Mouse (Mus musculus): ENCODE results near the gene Zkscan17. TPM values are rescaled to one million over a fixed set of nuclear protein-coding genes. Genes with fewer than 3 reads are reported as not detected.

Zkscan17 gene
- polyA plus RNA-seq, 2 experiments, result 2.3 to 3.4 TPM

- Histone ChIP-seq H3K27me3 (ENCODE audit: control insufficient read depth, insufficient read depth, low read length) (no peaks in the 10 kb centered on the region), H3K4me3 (ENCODE audit: insufficient read depth in 1 of 2, low read depth in 2 of 2, low read length in 2 of 2) (peak within 1 kb of the TSS; percentile 65 to 98), H3K27ac (no peak within 1 kb of the TSS), H3K4me2 (ENCODE audit: low read depth) (peak within 1 kb of the TSS; percentile 73), H3K9me3 (ENCODE audit: control insufficient read depth, low read length) (no peaks in the 10 kb centered on the region), H3K9ac (replicated peaks) (peak within 1 kb of the TSS; percentile 63), H3K4me1 (replicated peaks; ENCODE audit: control insufficient read depth in 2 of 2, insufficient read depth in 2 of 2, low read length in 1 of 2) (peaks cover 0 to 6% of the 10 kb centered on the region in 2 experiments; a peak in 2 of 4 replicates), H3K36me3 (replicated peaks; ENCODE audit: control insufficient read depth, insufficient read depth, low read depth) (no peaks in the 10 kb centered on the region)
- peak; percentile 66 to 74 (median 70) for DNase-seq (ENCODE audit: low read depth in 3 of 3, low spot score in 3 of 3)
- TF ChIP-seq CTCF (IDR thresholded peaks at IDR 0.05; ENCODE audit: low read depth) (no peak), EP300 (IDR thresholded peaks at IDR 0.05; ENCODE audit: low read depth) (no peak)
- WGBS (ENCODE audit: insufficient replicate concordance), result under 1% methylated on average over 19 of the region's 19 CpGs
- peak; percentile 73 for ATAC-seq (ENCODE audit: insufficient read depth)
These were observed 54.2 kb downstream of the Zkscan17 start, which contains the start of gene Zfp867 for GRCm38 (mm10) chr11:59472326-59472677. TSS of gene Zfp867 (minus strand) at chr11:59472474.

DNA sequence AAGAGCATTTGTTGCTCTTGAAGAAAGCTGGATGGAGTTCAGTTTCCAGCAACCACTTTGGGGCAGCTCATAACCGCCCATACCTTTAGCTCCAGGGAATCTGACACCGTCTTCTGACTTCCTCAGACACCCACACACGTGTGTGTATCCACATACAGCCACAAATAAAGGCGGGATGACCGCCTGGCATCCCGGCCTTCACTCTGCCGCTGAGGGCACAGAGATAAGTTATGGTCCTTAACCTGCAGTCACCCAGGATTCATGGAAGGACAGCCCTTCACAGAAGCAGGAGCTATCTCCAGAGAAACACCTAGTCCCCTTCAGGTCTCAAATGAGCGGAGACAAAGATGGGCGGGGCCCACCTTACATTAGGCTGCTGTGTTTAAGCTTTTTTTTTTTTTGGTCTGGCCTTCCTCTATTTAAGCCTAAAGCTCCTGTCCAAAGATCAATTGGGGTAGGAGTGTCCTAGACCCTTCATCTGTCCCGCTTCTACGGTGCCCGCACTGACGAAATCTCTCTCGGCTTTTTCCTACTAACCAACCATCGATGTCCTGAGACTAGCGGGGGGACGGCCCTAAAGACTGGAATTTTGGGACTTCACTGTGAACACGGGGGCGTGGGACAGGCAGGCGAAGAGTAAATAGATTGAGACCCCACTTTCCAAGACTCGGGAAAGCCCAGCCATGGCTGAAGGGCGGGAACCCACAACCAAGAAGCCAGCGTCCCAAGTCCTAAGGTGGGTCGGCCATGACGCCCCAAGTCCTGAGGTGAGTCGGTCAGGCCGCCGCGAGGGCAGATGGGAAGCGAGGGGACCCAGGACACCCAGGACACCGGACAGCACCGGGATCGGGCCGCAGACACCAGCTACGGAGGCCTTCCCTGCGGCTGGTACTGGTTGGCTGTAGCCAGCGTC lies 54.9 kb downstream of the Zkscan17 start:
- 9% methylated on average over 37 of the region's 37 CpGs for WGBS (ENCODE audit: insufficient replicate concordance)
- Histone ChIP-seq H3K9ac (replicated peaks) (peak overlapping the region; percentile 63), H3K36me3 (replicated peaks; ENCODE audit: control insufficient read depth, insufficient read depth, low read depth) (no peaks in the 10 kb centered on the region), H3K9me3 (ENCODE audit: control insufficient read depth, low read length) (no peaks in the 10 kb centered on the region), H3K27ac (no peak overlapping the region), H3K4me3 (ENCODE audit: insufficient read depth in 1 of 2, low read depth in 2 of 2, low read length in 2 of 2) (peak overlapping the region; percentile 65 to 98), H3K27me3 (ENCODE audit: control insufficient read depth, insufficient read depth, low read length) (no peaks in the 10 kb centered on the region), H3K4me1 (replicated peaks; ENCODE audit: control insufficient read depth in 2 of 2, insufficient read depth in 2 of 2, low read length in 1 of 2) (peaks cover 0 to 6% of the 10 kb centered on the region in 2 experiments; a peak in 2 of 4 replicates), H3K4me2 (ENCODE audit: low read depth) (peak overlapping the region; percentile 73)
- no peak for DNase-seq (ENCODE audit: low read depth in 3 of 3, low spot score in 3 of 3)
- peak; percentile 57 for ATAC-seq (ENCODE audit: insufficient read depth)
- no peak for TF ChIP-seq CTCF (IDR thresholded peaks at IDR 0.05; ENCODE audit: low read depth)
- no peak for TF ChIP-seq EP300 (IDR thresholded peaks at IDR 0.05; ENCODE audit: low read depth)

DNA sequence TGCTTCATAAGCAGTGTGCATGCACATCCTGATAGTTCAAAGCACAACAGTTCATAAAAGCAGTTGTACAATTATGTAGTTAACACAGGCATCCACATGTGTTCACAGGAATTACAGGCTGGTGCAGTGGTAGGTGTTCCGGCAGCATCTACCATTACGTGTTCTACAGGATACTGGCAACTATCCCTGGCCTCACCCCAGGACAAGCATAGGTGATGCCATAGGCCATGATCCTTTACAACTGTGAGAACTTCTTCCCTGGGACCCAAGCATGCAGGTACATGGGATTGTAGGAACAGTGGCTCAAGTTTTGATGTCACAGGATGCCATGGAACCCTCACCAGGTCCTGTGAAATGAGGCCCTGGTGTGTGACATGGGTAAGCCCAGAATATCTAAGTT lies 66.1 kb downstream of the Zkscan17 start:
- Histone ChIP-seq H3K4me1 (replicated peaks; ENCODE audit: control insufficient read depth in 2 of 2, insufficient read depth in 2 of 2, low read length in 1 of 2) (no peaks in the 10 kb centered on the region), H3K9me3 (ENCODE audit: control insufficient read depth, low read length) (peaks cover 8% of the 10 kb centered on the region), H3K27me3 (ENCODE audit: control insufficient read depth, insufficient read depth, low read length) (no peaks in the 10 kb centered on the region), H3K4me3 (ENCODE audit: insufficient read depth in 1 of 2, low read depth in 2 of 2, low read length in 2 of 2) (no peak overlapping the region), H3K27ac (no peak overlapping the region), H3K36me3 (replicated peaks; ENCODE audit: control insufficient read depth, insufficient read depth, low read depth) (peaks cover 11% of the 10 kb centered on the region), H3K4me2 (ENCODE audit: low read depth) (no peak overlapping the region), H3K9ac (replicated peaks) (no peak overlapping the region)
- TF ChIP-seq EP300 (IDR thresholded peaks at IDR 0.05; ENCODE audit: low read depth) (no peak), CTCF (IDR thresholded peaks at IDR 0.05; ENCODE audit: low read depth) (no peak)
- 84% methylated on average over 2 of the region's 2 CpGs for WGBS (ENCODE audit: insufficient replicate concordance)
- DNase-seq (ENCODE audit: low read depth in 3 of 3, low spot score in 3 of 3), result no peak
- no peak for ATAC-seq (ENCODE audit: insufficient read depth)

DNA sequence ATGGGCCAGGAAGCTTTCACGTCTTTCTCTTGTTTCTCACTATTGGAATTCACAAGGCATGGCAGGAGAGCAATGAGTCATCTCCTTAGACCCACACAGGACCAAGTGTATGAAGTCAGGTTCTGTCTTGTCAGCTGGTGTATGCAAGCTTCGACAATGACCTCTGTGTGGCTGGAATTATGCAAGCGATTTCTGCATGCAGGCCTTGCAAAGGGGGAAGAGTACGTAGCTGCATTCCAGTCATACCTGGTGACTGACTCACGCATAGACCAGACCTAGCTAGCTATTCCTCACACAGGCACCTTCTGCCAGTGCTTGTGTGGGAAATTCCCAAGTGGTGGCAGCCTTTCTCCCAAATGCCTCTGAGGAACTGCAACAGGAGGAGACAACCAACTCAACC lies 67.6 kb downstream of the Zkscan17 start:
- H3K36me3 ChIP-seq (replicated peaks; ENCODE audit: control insufficient read depth, insufficient read depth, low read depth), result peaks cover 22% of the 10 kb centered on the region
- no peak for ATAC-seq (ENCODE audit: insufficient read depth)
- H3K4me1 ChIP-seq (replicated peaks; ENCODE audit: control insufficient read depth in 2 of 2, insufficient read depth in 2 of 2, low read length in 1 of 2), result no peaks in the 10 kb centered on the region
- no peaks in the 10 kb centered on the region for H3K27me3 ChIP-seq (ENCODE audit: control insufficient read depth, insufficient read depth, low read length)
- peaks cover 8% of the 10 kb centered on the region for H3K9me3 ChIP-seq (ENCODE audit: control insufficient read depth, low read length)
- no peak for DNase-seq (ENCODE audit: low read depth in 3 of 3, low spot score in 3 of 3)
- no peak overlapping the region for H3K9ac ChIP-seq (replicated peaks)
- H3K4me2 ChIP-seq (ENCODE audit: low read depth), result no peak overlapping the region
- no peak overlapping the region for H3K27ac ChIP-seq
- WGBS (ENCODE audit: insufficient replicate concordance), result 44% methylated on average over 5 of the region's 5 CpGs
- no peak for TF ChIP-seq EP300 (IDR thresholded peaks at IDR 0.05; ENCODE audit: low read depth)
- TF ChIP-seq CTCF (IDR thresholded peaks at IDR 0.05; ENCODE audit: low read depth), result no peak
- no peak overlapping the region for H3K4me3 ChIP-seq (ENCODE audit: insufficient read depth in 1 of 2, low read depth in 2 of 2, low read length in 2 of 2)

GRCm38 (mm10) chr11:59456891-59457290 lies 69.7 kb downstream of the Zkscan17 start:
- DNase-seq (ENCODE audit: low read depth in 3 of 3, low spot score in 3 of 3) (no peak), ATAC-seq (ENCODE audit: insufficient read depth) (no peak)
- no peak overlapping the region for H3K4me2 ChIP-seq (ENCODE audit: low read depth)
- no peak overlapping the region for H3K27ac ChIP-seq
- H3K4me1 ChIP-seq (replicated peaks; ENCODE audit: control insufficient read depth in 2 of 2, insufficient read depth in 2 of 2, low read length in 1 of 2), result no peaks in the 10 kb centered on the region
- peaks cover 18% of the 10 kb centered on the region for H3K36me3 ChIP-seq (replicated peaks; ENCODE audit: control insufficient read depth, insufficient read depth, low read depth)
- 72% methylated on average over 2 of the region's 2 CpGs for WGBS (ENCODE audit: insufficient replicate concordance)
- no peak overlapping the region for H3K9ac ChIP-seq (replicated peaks)
- no peaks in the 10 kb centered on the region for H3K9me3 ChIP-seq (ENCODE audit: control insufficient read depth, low read length)
- H3K27me3 ChIP-seq (ENCODE audit: control insufficient read depth, insufficient read depth, low read length), result no peaks in the 10 kb centered on the region
- H3K4me3 ChIP-seq (ENCODE audit: insufficient read depth in 1 of 2, low read depth in 2 of 2, low read length in 2 of 2), result no peak overlapping the region
- no peak for TF ChIP-seq EP300 (IDR thresholded peaks at IDR 0.05; ENCODE audit: low read depth)

Measured in liver, embryonic 14.5 days (tissue).